Mouse (Mus musculus): ENCODE data around the gene Foxn3. TPM values are rescaled to one million over a fixed set of nuclear protein-coding genes. Genes with fewer than 3 reads are reported as not detected.
A peak's percentile ranks its signal among the peaks of the same experiment; 100 is the strongest.

Foxn3 gene
- polyA plus RNA-seq, 1 experiment, result 71.3 TPM

DNA sequence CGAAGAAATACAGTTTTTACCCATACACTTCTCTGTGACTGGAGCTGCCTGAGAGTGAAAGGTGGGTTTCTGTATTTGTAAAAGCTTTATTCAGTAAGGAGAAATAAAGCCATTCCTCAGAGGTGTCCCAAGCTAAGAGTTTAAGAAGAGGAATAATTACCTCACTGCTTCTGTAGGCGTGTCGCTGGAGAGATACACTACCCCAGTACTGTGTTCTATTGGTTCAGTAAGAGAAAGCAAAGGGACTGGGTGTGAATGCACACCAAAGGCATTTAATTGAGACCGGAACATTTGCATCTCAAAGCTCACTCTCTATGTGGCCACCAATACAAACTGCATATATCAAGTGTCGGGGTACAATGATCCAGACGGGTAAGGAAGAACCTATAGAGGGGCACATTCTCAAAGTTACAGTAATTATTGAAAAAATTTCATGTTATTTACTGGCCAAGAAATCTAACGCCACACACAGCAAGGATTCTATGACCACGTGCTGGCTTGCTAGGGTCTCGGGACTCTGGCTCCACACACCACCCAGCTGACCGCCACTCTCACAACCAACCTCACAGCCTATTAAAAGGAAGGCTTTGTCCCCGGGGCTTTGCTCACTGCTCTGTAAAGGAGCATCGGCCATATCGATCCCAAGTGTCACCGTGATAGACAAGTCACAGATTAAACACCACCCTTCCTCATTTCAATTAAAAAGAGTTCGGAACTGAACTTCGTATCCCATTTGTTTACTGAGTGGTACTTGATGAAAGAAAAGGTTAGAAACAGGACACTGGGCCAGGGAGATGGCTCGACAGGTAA, 333.2 kb downstream of the Foxn3 start:
- no peak for DNase-seq
- Histone ChIP-seq H3K4me3 (ENCODE audit: control insufficient read depth, insufficient read depth, low read length) (no peak overlapping the region), H3K27me3 (ENCODE audit: control insufficient read depth, insufficient read depth, low read length) (no peaks in the 10 kb centered on the region), H3K4me1 (replicated peaks; ENCODE audit: control insufficient read depth, insufficient read depth, low read length) (peaks cover 16% of the 10 kb centered on the region), H3K36me3 (ENCODE audit: control insufficient read depth, insufficient read depth, low read length) (no peaks in the 10 kb centered on the region), H3K27ac (ENCODE audit: control insufficient read depth, insufficient read depth, low read length) (no peak overlapping the region)
- WGBS, result 96% methylated on average over 17 of the region's 17 CpGs
- TF ChIP-seq CTCF (IDR thresholded peaks at IDR 0.05; ENCODE audit: borderline replicate concordance, control insufficient read depth, extremely low read depth, insufficient read depth, low read length, poor library complexity) (no peak), POLR2A (IDR thresholded peaks at IDR 0.05; ENCODE audit: control insufficient read depth, extremely low read depth, insufficient read depth, low read length, poor library complexity) (no peak)

DNA sequence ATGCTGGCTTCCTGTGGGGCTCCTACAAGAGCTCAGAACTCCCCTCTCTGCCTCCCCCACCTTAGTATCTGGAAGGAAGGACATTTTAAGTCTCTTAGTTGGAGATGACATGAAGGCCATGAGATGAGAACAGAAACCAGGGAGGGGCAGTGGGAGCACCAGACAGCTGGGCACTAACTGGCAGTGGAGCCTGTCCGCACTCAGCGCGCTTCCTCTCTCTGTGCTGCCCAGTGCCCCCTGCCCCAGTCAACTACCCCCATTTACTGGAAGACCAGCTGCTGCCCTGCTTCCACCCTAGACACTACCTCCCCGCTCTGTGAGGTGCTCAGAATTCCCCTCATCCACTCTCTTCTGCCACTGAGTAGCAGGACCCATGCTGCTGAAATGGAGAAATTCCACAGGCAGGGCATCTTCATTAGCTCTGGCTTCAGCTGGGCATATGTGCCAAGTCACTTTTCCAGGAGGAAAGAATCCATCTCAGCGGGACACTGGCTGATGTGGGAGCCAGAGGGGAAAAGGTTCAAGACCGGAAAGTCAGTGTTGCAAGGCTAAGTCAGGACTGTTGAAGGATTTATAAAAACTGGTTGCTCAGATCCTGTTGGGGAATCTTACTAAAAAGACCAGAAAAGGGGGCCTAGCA, 335.9 kb downstream of the Foxn3 start:
- WGBS, result 97% methylated on average over 6 of the region's 6 CpGs
- no peak for DNase-seq
- Histone ChIP-seq H3K36me3 (ENCODE audit: control insufficient read depth, insufficient read depth, low read length) (no peaks in the 10 kb centered on the region), H3K4me1 (replicated peaks; ENCODE audit: control insufficient read depth, insufficient read depth, low read length) (peaks cover 17% of the 10 kb centered on the region), H3K4me3 (ENCODE audit: control insufficient read depth, insufficient read depth, low read length) (no peak overlapping the region), H3K27ac (ENCODE audit: control insufficient read depth, insufficient read depth, low read length) (no peak overlapping the region), H3K27me3 (ENCODE audit: control insufficient read depth, insufficient read depth, low read length) (no peaks in the 10 kb centered on the region)
- no peak for TF ChIP-seq CTCF (IDR thresholded peaks at IDR 0.05; ENCODE audit: borderline replicate concordance, control insufficient read depth, extremely low read depth, insufficient read depth, low read length, poor library complexity)
- no peak for TF ChIP-seq POLR2A (IDR thresholded peaks at IDR 0.05; ENCODE audit: control insufficient read depth, extremely low read depth, insufficient read depth, low read length, poor library complexity)

DNA sequence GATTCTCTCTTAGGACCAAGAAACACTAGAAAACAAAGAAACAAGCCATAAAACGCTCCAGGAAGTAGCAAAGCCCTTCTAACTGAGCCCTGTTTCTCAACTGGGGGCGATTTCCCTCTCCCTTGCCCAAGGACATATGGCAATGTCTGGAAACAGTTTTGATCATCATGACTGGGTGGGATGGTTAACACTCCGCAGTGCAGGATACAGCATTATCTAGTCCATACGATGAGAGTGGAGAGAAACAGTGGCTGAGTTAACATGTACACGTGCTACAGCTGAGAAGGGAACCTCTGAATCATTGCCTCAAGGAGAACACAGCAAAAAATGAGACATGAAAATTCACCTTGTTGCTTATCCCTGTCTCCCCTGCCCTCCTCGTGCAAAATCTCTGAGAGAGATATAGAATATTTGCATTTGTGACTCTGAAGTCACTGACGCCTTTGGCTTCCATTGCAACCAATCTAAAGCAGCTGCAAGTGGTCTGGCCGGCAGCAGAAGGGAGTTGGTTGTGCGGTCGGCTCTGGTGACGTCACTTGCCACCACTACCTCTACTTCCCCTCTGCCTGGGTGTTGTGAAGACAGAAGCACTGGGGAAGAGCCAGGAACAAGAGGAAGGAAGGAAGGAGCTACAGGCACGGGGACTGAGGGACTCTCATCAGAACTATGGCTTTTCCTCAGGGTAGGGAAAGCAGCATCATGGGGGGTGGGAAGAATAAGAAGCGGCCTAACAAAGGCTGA, 338.3 kb downstream of the Foxn3 start:
- 34% methylated on average over 13 of the region's 13 CpGs for WGBS
- TF ChIP-seq POLR2A (IDR thresholded peaks at IDR 0.05; ENCODE audit: control insufficient read depth, extremely low read depth, insufficient read depth, low read length, poor library complexity) (no peak), CTCF (IDR thresholded peaks at IDR 0.05; ENCODE audit: borderline replicate concordance, control insufficient read depth, extremely low read depth, insufficient read depth, low read length, poor library complexity) (no peak)
- Histone ChIP-seq H3K36me3 (ENCODE audit: control insufficient read depth, insufficient read depth, low read length) (no peaks in the 10 kb centered on the region), H3K27me3 (ENCODE audit: control insufficient read depth, insufficient read depth, low read length) (no peaks in the 10 kb centered on the region), H3K4me1 (replicated peaks; ENCODE audit: control insufficient read depth, insufficient read depth, low read length) (peaks cover 17% of the 10 kb centered on the region), H3K27ac (ENCODE audit: control insufficient read depth, insufficient read depth, low read length) (no peak overlapping the region), H3K4me3 (ENCODE audit: control insufficient read depth, insufficient read depth, low read length) (no peak overlapping the region)
- DNase-seq, result peak; percentile 11

DNA sequence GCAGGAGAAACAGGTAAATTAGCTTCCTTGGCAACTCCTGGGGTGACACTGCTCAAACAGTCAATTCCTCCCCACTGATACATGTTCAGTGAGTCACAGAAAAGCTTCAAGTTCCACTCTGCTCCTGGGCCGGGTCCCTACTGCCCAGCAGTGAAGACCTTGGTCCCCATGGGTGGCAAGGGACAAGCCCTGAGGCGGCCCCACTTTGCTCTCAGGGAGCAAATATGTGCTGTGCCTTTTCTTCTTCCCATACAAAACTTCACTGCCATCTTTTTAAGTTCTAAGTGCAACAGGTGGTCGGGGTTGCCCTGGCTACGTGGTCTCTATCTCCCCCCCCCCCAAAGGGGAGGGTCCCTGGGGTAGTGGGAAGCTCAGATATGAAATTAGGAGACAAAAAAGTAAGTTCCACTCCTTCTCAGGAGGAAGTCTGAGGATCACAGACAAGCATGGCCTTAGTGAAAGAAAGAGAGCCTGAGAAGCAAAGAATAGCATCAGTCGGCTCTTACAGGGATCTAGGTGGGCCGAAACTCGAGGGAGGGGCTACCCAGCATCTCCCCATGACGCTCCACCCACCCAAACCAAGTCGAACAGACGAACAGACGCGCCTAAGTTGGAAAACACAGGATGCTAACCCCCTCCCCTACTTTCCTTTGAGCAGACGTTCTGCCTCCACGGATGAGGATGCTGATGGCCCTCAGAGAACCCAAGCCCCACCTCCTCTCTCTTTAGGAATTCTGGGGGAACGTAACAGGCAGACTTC, 342.1 kb downstream of the Foxn3 start:
- Histone ChIP-seq H3K27me3 (ENCODE audit: control insufficient read depth, insufficient read depth, low read length) (no peaks in the 10 kb centered on the region), H3K4me3 (ENCODE audit: control insufficient read depth, insufficient read depth, low read length) (no peak overlapping the region), H3K27ac (ENCODE audit: control insufficient read depth, insufficient read depth, low read length) (no peak overlapping the region), H3K4me1 (replicated peaks; ENCODE audit: control insufficient read depth, insufficient read depth, low read length) (peaks cover 11% of the 10 kb centered on the region), H3K36me3 (ENCODE audit: control insufficient read depth, insufficient read depth, low read length) (no peaks in the 10 kb centered on the region)
- 91% methylated on average over 15 of the region's 15 CpGs for WGBS
- no peak for TF ChIP-seq CTCF (IDR thresholded peaks at IDR 0.05; ENCODE audit: borderline replicate concordance, control insufficient read depth, extremely low read depth, insufficient read depth, low read length, poor library complexity)
- no peak for TF ChIP-seq POLR2A (IDR thresholded peaks at IDR 0.05; ENCODE audit: control insufficient read depth, extremely low read depth, insufficient read depth, low read length, poor library complexity)
- no peak for DNase-seq

DNA sequence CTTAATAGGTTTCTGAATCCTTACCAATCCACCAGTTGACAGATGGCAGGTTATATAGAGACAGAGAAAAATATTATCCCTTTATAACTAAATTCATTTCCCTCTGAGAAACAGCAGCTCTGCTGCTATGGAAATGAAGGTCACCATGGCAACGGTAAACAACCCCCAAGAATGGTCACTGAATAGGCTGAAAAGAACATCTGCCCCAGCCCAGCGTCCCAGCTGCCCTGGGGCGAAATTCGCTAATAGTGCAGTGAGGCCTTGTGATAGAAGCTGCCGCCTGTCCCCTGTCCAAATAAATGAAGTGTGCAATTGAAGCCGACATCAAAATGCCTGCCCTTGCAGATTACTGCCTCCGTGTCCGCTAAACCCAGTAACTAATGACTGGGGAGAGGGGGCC, 343.0 kb downstream of the Foxn3 start:
- H3K27me3 ChIP-seq (ENCODE audit: control insufficient read depth, insufficient read depth, low read length), result no peaks in the 10 kb centered on the region
- H3K4me1 ChIP-seq (replicated peaks; ENCODE audit: control insufficient read depth, insufficient read depth, low read length), result peaks cover 3% of the 10 kb centered on the region
- TF ChIP-seq CTCF (IDR thresholded peaks at IDR 0.05; ENCODE audit: borderline replicate concordance, control insufficient read depth, extremely low read depth, insufficient read depth, low read length, poor library complexity), result no peak
- TF ChIP-seq POLR2A (IDR thresholded peaks at IDR 0.05; ENCODE audit: control insufficient read depth, extremely low read depth, insufficient read depth, low read length, poor library complexity), result no peak
- no peaks in the 10 kb centered on the region for H3K36me3 ChIP-seq (ENCODE audit: control insufficient read depth, insufficient read depth, low read length)
- WGBS, result 97% methylated on average over 8 of the region's 8 CpGs
- no peak overlapping the region for H3K4me3 ChIP-seq (ENCODE audit: control insufficient read depth, insufficient read depth, low read length)
- no peak for DNase-seq
- H3K27ac ChIP-seq (ENCODE audit: control insufficient read depth, insufficient read depth, low read length), result no peak overlapping the region

DNA sequence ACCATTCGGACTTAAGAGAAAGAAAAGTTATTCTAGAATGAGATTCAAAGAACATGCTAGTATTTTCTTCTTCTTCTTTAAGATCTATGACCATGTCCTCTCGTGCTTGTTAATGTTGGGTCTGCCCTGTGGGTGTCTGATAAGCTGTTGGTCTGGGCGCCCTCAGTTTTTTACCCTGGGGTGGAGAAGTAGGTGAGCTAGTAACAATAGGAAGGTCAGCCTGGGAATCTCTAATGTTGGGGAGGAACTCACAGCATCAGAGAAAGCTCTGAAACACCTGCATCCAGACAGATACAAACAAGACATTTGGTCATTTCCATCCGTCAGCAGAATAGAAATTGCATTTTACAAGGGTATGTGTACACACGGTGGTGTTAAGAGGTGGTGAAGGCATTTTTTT, 343.6 kb downstream of the Foxn3 start:
- TF ChIP-seq POLR2A (IDR thresholded peaks at IDR 0.05; ENCODE audit: control insufficient read depth, extremely low read depth, insufficient read depth, low read length, poor library complexity) (no peak), CTCF (IDR thresholded peaks at IDR 0.05; ENCODE audit: borderline replicate concordance, control insufficient read depth, extremely low read depth, insufficient read depth, low read length, poor library complexity) (no peak)
- H3K27me3 ChIP-seq (ENCODE audit: control insufficient read depth, insufficient read depth, low read length), result no peaks in the 10 kb centered on the region
- H3K4me3 ChIP-seq (ENCODE audit: control insufficient read depth, insufficient read depth, low read length), result no peak overlapping the region
- DNase-seq, result no peak
- 97% methylated on average over 5 of the region's 5 CpGs for WGBS
- H3K4me1 ChIP-seq (replicated peaks; ENCODE audit: control insufficient read depth, insufficient read depth, low read length), result no peaks in the 10 kb centered on the region
- H3K27ac ChIP-seq (ENCODE audit: control insufficient read depth, insufficient read depth, low read length), result no peak overlapping the region
- no peaks in the 10 kb centered on the region for H3K36me3 ChIP-seq (ENCODE audit: control insufficient read depth, insufficient read depth, low read length)

Measured in thymus, adult 2 months (tissue).